Mouse (Mus musculus) cerebellum, postnatal 36 days (tissue): ENCODE data around the gene Usp38.

Experiments used
- DNase-seq, 2 experiments: peaks; one replicate each; pipeline ENCODE4 v3.0.0; 2021 to 2022; ENCODE audit warnings: mixed read lengths in 2 of 2

The Usp38 gene

GRCm38 (mm10) chr8:80961070-80961609, 53.6 kb downstream of the Usp38 start:
- DNase-seq = no peak

- no peak for DNase-seq
These were observed 55.0 kb downstream of the Usp38 start for GRCm38 (mm10) chr8:80959588-80960268.

- no peak for DNase-seq
These were observed 57.0 kb downstream of the Usp38 start for GRCm38 (mm10) chr8:80957776-80958175.

- no peak for DNase-seq
These were observed 61.8 kb downstream of the Usp38 start for GRCm38 (mm10) chr8:80952973-80953372.

GRCm38 (mm10) chr8:80952235-80952915, 62.4 kb downstream of the Usp38 start:
- DNase-seq = no peak

GRCm38 (mm10) chr8:80948405-80949183, 66.1 kb downstream of the Usp38 start:
- DNase-seq = no peak

- DNase-seq = peak; percentile 36 to 53
These were observed 71.0 kb downstream of the Usp38 start for GRCm38 (mm10) chr8:80943742-80944141.

- no peak for DNase-seq
These were observed 73.1 kb downstream of the Usp38 start for GRCm38 (mm10) chr8:80941621-80942020.

GRCm38 (mm10) chr8:80937814-80938650, 76.7 kb downstream of the Usp38 start:
- no peak for DNase-seq
